Mouse (Mus musculus) spleen, adult 2 months (tissue): ENCODE results near the gene Lrrk1. TPM values are rescaled to one million over a fixed set of nuclear protein-coding genes. Genes with fewer than 3 reads are reported as not detected.
A peak's percentile ranks its signal among the peaks of the same experiment; 100 is the strongest.

Experiments used
- DNase-seq, 2 experiments: peaks; one replicate each; pipeline versions ENCODE4 v3.0.0 to v3.0.0-alpha.2; 2012 to 2021; ENCODE audit warnings: low spot score in 2 of 2, low read depth in 1 of 2
- H3K27ac ChIP-seq: fragments of 200-500 bp; 2 replicates; pipeline ENCODE4 v1.5.1; 2012; ENCODE audit warnings: low read length, inconsistent platforms; ENCODE audit not compliant: insufficient read depth
- H3K27me3 ChIP-seq: fragments of 200-500 bp; 2 replicates; pipeline ENCODE4 v1.6.1; 2012; ENCODE audit warnings: mild to moderate bottlenecking, moderate library complexity, low read length, inconsistent platforms; ENCODE audit not compliant: control insufficient read depth, insufficient read depth
- H3K36me3 ChIP-seq: fragments of 200-500 bp; 2 replicates; pipeline ENCODE4 v1.6.1; 2012; ENCODE audit warnings: mild to moderate bottlenecking, low read length, inconsistent platforms; ENCODE audit not compliant: control insufficient read depth, insufficient read depth
- H3K4me1 ChIP-seq: fragments of 200-500 bp; 2 replicates; pipeline ENCODE4 v1.6.1; 2011; ENCODE audit warnings: inconsistent platforms; ENCODE audit not compliant: control insufficient read depth, insufficient read depth, insufficient read length
- H3K4me3 ChIP-seq: fragments of 200-500 bp; 2 replicates; pipeline ENCODE4 v1.5.1; 2011; ENCODE audit warnings: mild to moderate bottlenecking, inconsistent platforms; ENCODE audit not compliant: insufficient read depth, insufficient read length; ENCODE audit errors: extremely low read depth
- CTCF ChIP-seq: fragments of 200-500 bp; IDR thresholded peaks from 2 replicates; pipeline ENCODE4 v1.5.1; 2011; ENCODE audit warnings: mild to moderate bottlenecking, inconsistent platforms; ENCODE audit not compliant: insufficient read depth, insufficient read length, insufficient replicate concordance; ENCODE audit errors: extremely low read depth
- POLR2A ChIP-seq: fragments of 200-500 bp; IDR thresholded peaks from 2 replicates; pipeline ENCODE4 v1.6.1; 2011; ENCODE audit warnings: low read depth, low read length, inconsistent platforms
- WGBS: fragments of 180-500 bp; shearing (Covaris S2); methylation state at CpG from one replicate; pipeline ENCODE4 v1.1.7; 2018; 5-methylcytosine and 5-hydroxymethylcytosine counted together
- polyA plus RNA-seq: library from polyadenylated mRNA; depleted of rRNA; stranded (reverse); fragments of >200 nt; gene quantifications from 2 replicates; pipeline ENCODE4 v1.2.3, GENCODE M21; 2012

Gene Lrrk1
- polyA plus RNA-seq, 1 experiment, result 45.8 TPM

DNA sequence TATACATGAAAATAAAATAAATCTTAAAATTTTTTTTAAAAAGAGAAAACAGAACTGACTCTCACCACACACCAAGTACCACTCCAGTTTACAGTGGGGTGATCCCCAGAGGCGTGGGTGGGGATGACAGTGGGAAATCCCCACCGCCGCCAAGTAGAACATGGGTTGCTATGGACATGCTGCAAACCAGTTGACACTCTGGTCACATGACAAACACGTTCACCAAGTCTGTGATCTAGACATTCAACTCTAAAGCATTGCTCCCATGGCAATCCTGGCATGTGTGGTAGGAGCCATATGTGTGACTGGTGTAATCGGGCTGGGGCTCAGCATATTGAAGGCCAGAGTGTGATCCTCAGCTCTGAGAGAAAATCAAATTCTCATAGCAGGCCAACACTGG is 202.8 kb downstream of the Lrrk1 start:
- H3K27ac ChIP-seq, result no peak overlapping the region
- H3K4me3 ChIP-seq, result no peak overlapping the region
- no peaks in the 10 kb centered on the region for H3K36me3 ChIP-seq
- whole genome bisulfite sequencing, result 40% methylated on average over 5 of the region's 5 CpGs
- no peak for TF ChIP-seq CTCF
- no peak for TF ChIP-seq POLR2A
- DNase-seq, result peak; percentile 70 to 78
- peaks cover 11% of the 10 kb centered on the region; the same call in 1 of the 2 replicates for H3K4me1 ChIP-seq
- no peaks in the 10 kb centered on the region for H3K27me3 ChIP-seq

- 61% methylated on average over 4 of the region's 4 CpGs for WGBS
- Histone ChIP-seq H3K4me1 (peaks cover 23% of the 10 kb centered on the region; the same call in 1 of the 2 replicates), H3K27me3 (no peaks in the 10 kb centered on the region), H3K4me3 (no peak overlapping the region), H3K36me3 (no peaks in the 10 kb centered on the region), H3K27ac (no peak overlapping the region)
- DNase-seq, result no peak
- no peak for TF ChIP-seq CTCF
- TF ChIP-seq POLR2A, result no peak
Observed at GRCm38 (mm10) chr7:66184026-66184425, 204.1 kb downstream of the Lrrk1 start.

- Histone ChIP-seq H3K4me1 (peaks cover 27% of the 10 kb centered on the region; the same call in 1 of the 2 replicates), H3K27me3 (no peaks in the 10 kb centered on the region), H3K36me3 (no peaks in the 10 kb centered on the region), H3K4me3 (no peak overlapping the region), H3K27ac (no peak overlapping the region)
- TF ChIP-seq CTCF (no peak), POLR2A (no peak)
- 52% methylated on average over 8 of the region's 8 CpGs for WGBS
- no peak for DNase-seq
Observed at GRCm38 (mm10) chr7:66183404-66183803, 204.7 kb downstream of the Lrrk1 start.

DNA sequence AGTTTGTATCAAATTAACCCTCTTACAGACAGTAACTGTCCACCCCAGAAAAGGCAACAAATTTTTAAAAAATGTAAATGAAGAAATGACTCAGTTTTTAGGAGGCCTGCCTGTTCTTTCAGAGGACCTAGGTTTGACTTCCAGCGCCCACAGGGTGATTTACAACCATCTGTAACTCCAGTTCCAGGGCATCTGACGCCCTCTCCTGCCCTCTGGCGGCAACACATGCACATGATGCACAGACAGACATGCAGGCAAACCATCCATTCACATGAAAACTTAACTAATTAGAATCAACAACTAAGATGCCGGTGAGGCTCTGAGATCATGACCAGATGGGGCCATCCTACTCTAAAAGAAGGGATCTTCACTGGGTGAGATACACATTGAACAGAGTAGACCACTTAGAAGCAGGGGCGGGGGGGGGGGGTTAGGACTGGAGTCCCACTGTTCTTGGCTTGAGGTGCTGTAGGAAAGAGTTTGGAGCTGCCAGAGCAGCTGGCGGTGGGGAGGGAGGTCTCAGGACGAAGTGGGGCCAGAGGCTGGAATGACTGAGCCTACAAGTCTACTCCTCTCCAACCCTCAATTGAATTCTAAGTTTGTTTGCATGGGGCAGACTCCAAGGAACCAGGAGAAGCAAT is 206.0 kb downstream of the Lrrk1 start:
- no peak for TF ChIP-seq POLR2A
- Histone ChIP-seq H3K4me3 (no peak overlapping the region), H3K4me1 (peaks cover 27% of the 10 kb centered on the region; the same call in 1 of the 2 replicates), H3K27me3 (no peaks in the 10 kb centered on the region), H3K36me3 (no peaks in the 10 kb centered on the region), H3K27ac (no peak overlapping the region)
- DNase-seq, result no peak
- WGBS, result 97% methylated on average over 7 of the region's 7 CpGs

DNA sequence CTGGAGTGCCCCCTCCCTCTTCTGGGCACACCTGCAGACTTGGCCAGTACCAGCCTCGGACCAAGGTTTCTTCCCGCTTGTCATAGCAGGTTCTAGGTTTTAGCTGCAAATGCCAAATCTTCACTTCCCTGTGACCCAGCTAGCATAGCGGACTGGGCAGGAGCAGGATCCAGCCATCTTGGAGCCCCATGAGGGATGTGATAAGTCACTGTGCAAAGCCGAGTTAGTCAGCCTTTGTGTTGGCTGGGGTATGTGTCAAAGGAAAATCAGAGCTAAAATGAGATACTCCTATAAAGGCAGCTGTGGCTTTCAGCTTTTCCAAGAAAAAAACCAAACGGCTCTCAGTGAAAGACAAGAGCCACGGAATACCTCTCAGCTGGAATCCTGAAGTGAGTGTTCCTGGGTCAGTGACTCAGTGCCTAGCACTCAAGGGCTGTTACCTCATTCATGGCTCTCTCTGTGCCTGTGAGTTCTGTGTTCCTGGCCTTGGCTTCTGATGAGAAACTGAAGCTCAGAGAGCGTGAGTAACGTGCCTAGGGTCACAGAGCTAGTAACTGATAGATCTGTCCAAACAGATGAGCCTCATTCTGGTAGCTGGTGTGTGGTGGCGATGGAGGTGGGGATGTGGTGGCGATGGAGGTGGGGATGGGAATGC is 207.3 kb downstream of the Lrrk1 start:
- H3K27me3 ChIP-seq, result no peaks in the 10 kb centered on the region
- no peak for DNase-seq
- 0 out of 2 replicates have a peak overlapping the region, but pooled peaks have one; percentile 10 for H3K27ac ChIP-seq
- no peak for TF ChIP-seq POLR2A
- TF ChIP-seq CTCF, result no peak
- 58% methylated on average over 10 of the region's 10 CpGs for WGBS
- no peaks in the 10 kb centered on the region for H3K36me3 ChIP-seq
- H3K4me3 ChIP-seq, result no peak overlapping the region
- peaks cover 32% of the 10 kb centered on the region for H3K4me1 ChIP-seq

- DNase-seq, result no peak
- no peak for TF ChIP-seq POLR2A
- no peak for TF ChIP-seq CTCF
- Histone ChIP-seq H3K4me3 (no peak overlapping the region), H3K27ac (peak overlapping the region; percentile 10; the same call in 1 of the 2 replicates), H3K27me3 (no peaks in the 10 kb centered on the region), H3K36me3 (no peaks in the 10 kb centered on the region), H3K4me1 (peaks cover 32% of the 10 kb centered on the region)
- 4% methylated on average over 3 of the region's 3 CpGs for WGBS
Observed at GRCm38 (mm10) chr7:66180260-66180659, 207.9 kb downstream of the Lrrk1 start.

DNA sequence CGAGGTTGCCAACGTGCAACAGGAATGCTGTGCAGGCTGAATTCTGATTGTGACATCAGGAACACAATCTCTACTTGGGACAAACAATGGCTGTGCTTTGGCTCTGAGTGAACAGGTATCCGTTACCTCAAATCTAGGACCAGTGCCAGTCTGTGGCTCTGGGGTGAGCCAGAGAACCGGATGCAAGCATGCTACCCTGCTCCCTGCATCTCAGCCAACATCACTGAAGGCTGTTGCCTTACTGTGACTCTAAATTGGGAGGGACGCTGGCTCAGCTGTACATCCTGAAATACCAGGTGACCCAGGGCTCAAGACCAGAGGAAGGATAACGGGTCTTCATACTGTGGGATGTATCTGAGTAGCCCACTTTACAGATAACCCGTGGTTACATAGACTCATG is 208.4 kb downstream of the Lrrk1 start:
- Histone ChIP-seq H3K4me3 (no peak overlapping the region), H3K4me1 (peaks cover 32% of the 10 kb centered on the region), H3K27ac (peak overlapping the region; percentile 1; the same call in 1 of the 2 replicates), H3K27me3 (no peaks in the 10 kb centered on the region), H3K36me3 (no peaks in the 10 kb centered on the region)
- no peak for DNase-seq
- TF ChIP-seq POLR2A (no peak), CTCF (no peak)
- WGBS, result 19% methylated on average over 7 of the region's 7 CpGs
